Mouse (Mus musculus): ENCODE results near the gene Clec4a1. TPM values are rescaled to one million over a fixed set of nuclear protein-coding genes. Genes with fewer than 3 reads are reported as not detected.

Gene Clec4a1
- total RNA-seq, 2 experiments from 2014 or later = 0.58 to 0.86 TPM

GRCm38 (mm10) chr6:122919922-122920321 is 1.7 kb upstream of the Clec4a1 start:
- DNase-seq (ENCODE audit: extremely low spot score in 1 of 2, low spot score in 2 of 2) = no peak
- intact Hi-C loops (cut with DNase I) = no loop called here
- no peak for TF ChIP-seq CTCF (IDR thresholded peaks at IDR 0.05)

GRCm38 (mm10) chr6:122934845-122935244 is 13.2 kb downstream of the Clec4a1 start:
- Histone ChIP-seq H3K4me3 (no peak overlapping the region), H3K27ac (no peak overlapping the region)
- DNase-seq (ENCODE audit: extremely low spot score in 1 of 2, low spot score in 2 of 2) = no peak
- intact Hi-C loops (cut with DNase I) = no loop called here
- no peak for TF ChIP-seq CTCF (IDR thresholded peaks at IDR 0.05)

More at GRCm38 (mm10) chr6:122919922-122920321, 1.7 kb upstream of the Clec4a1 start:
- H3K27ac ChIP-seq = no peak overlapping the region
- no peak overlapping the region for H3K4me3 ChIP-seq

- no peak for TF ChIP-seq CTCF (IDR thresholded peaks at IDR 0.05)
- Histone ChIP-seq H3K4me3 (no peak overlapping the region), H3K27ac (no peak overlapping the region)
- no peak for DNase-seq (ENCODE audit: extremely low spot score in 1 of 2, low spot score in 2 of 2)
- intact Hi-C loops (cut with DNase I) = no loop called here
These were observed 18.0 kb downstream of the Clec4a1 start for GRCm38 (mm10) chr6:122939618-122940017.

GRCm38 (mm10) chr6:122946760-122947159 is 25.1 kb downstream of the Clec4a1 start:
- DNase-seq (ENCODE audit: extremely low spot score in 1 of 2, low spot score in 2 of 2) = no peak
- intact Hi-C loops (cut with DNase I) = no loop called here
- no peak for TF ChIP-seq CTCF (IDR thresholded peaks at IDR 0.05)

GRCm38 (mm10) chr6:122952401-122952800 is 30.8 kb downstream of the Clec4a1 start, which contains the start of gene Clec4a3:
TSS of gene Clec4a3 (plus strand) at chr6:122952515.
- no peak for TF ChIP-seq CTCF (IDR thresholded peaks at IDR 0.05)
- Histone ChIP-seq H3K4me3 (no peak within 1 kb of the TSS), H3K27ac (no peak within 1 kb of the TSS)
- intact Hi-C loops (cut with DNase I) = no loop called here
- DNase-seq (ENCODE audit: extremely low spot score in 1 of 2, low spot score in 2 of 2) = no peak

More at GRCm38 (mm10) chr6:122946760-122947159, 25.1 kb downstream of the Clec4a1 start:
- H3K4me3 ChIP-seq = no peak overlapping the region
- H3K27ac ChIP-seq = no peak overlapping the region

- H3K27ac ChIP-seq = no peak overlapping the region
- intact Hi-C loops (cut with DNase I) = no loop called here
- no peak overlapping the region for H3K4me3 ChIP-seq
- DNase-seq (ENCODE audit: extremely low spot score in 1 of 2, low spot score in 2 of 2) = no peak
- TF ChIP-seq CTCF (IDR thresholded peaks at IDR 0.05) = no peak; the same call in none of the 2 replicates
These were observed 42.9 kb downstream of the Clec4a1 start for GRCm38 (mm10) chr6:122964562-122964961.

- no peak overlapping the region for H3K4me3 ChIP-seq
- DNase-seq (ENCODE audit: extremely low spot score in 1 of 2, low spot score in 2 of 2) = no peak
- no peak overlapping the region for H3K27ac ChIP-seq
- no peak for TF ChIP-seq CTCF (IDR thresholded peaks at IDR 0.05)
- intact Hi-C loops (cut with DNase I) = no loop called here
These were observed 47.4 kb downstream of the Clec4a1 start for GRCm38 (mm10) chr6:122969048-122969447.

Other genes with a start within 250 kb of the Clec4a1 start
- not detected for gene Nanog, start 214.4 kb upstream of the Clec4a1 start, total RNA-seq (2021)
- gene Slc2a3, start 120.2 kb upstream of the Clec4a1 start, total RNA-seq (2021) = 100 to 1,000 TPM; 111 to 128 TPM
- gene Foxj2, start 101.9 kb upstream of the Clec4a1 start, total RNA-seq (2021) = 10 to 100 TPM; 28.4 to 29.2 TPM
- under 1 TPM; 0.47 to 0.75 TPM for gene C3ar1, start 65.7 kb upstream of the Clec4a1 start, total RNA-seq (2021)
- 100 to 1,000 TPM; 171 to 192 TPM for gene Necap1, start 47.4 kb upstream of the Clec4a1 start, total RNA-seq (2021)
- 1 to 10 TPM; 1.5 to 2.0 TPM for gene Clec4a3, start 30.7 kb downstream of the Clec4a1 start, total RNA-seq (2021)
- not detected for gene Clec4a4, start 68.5 kb downstream of the Clec4a1 start, total RNA-seq (2021)
- gene Clec4b1, start 128.1 kb downstream of the Clec4a1 start, total RNA-seq (2021) = not detected
- 1 to 10 TPM; 2.1 to 2.6 TPM for gene Clec4a2, start 184.6 kb downstream of the Clec4a1 start, total RNA-seq (2021)